Mouse (Mus musculus): Measurements from ENCODE around the gene AU022252. TPM values are rescaled to one million over a fixed set of nuclear protein-coding genes. Genes with fewer than 3 reads are reported as not detected.

AU022252 gene
- polyA plus RNA-seq, 1 experiment from 2014 or later = 25.7 TPM

DNA sequence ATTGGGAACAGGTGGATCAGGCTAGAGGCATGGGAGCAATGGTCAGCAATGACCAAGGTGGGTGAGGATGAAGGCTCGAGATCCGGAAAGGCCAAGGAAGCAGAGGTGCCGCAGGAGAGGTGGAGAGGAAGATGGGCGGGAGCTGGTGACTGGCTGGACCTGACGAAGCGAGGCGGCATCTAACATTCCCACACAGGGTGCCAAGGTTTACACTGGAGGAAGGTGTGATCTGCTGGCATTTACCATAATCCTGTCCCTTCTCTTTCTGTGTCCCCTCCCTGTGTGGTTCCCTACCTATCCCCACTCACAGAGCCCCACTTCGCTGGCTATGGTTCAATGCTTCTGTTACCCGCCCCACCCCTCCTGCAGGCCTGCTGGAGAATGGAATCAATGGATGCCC is 13.4 kb upstream of the AU022252 start:
- Histone ChIP-seq H3K27ac (ENCODE audit: low read length) (no peak overlapping the region), H3K4me1 (ENCODE audit: control insufficient read depth, insufficient read depth, low read length) (peaks cover 6% of the 10 kb centered on the region), H3K4me2 (ENCODE audit: low read depth, low read length) (no peak overlapping the region), H3K4me3 (replicated peaks; ENCODE audit: low read length) (no peak overlapping the region), H3K9ac (ENCODE audit: low read length) (no peak overlapping the region), H3K36me3 (ENCODE audit: control insufficient read depth, insufficient read depth, low read length) (no peaks in the 10 kb centered on the region), H3K9me3 (replicated peaks; ENCODE audit: control insufficient read depth, low read length) (no peaks in the 10 kb centered on the region), H3K27me3 (ENCODE audit: control insufficient read depth, insufficient read depth, low read length) (no peaks in the 10 kb centered on the region)
- 80% methylated on average over 9 of the region's 9 CpGs for WGBS
- no peak for ATAC-seq (ENCODE audit: insufficient read depth, low FRiP score)

DNA sequence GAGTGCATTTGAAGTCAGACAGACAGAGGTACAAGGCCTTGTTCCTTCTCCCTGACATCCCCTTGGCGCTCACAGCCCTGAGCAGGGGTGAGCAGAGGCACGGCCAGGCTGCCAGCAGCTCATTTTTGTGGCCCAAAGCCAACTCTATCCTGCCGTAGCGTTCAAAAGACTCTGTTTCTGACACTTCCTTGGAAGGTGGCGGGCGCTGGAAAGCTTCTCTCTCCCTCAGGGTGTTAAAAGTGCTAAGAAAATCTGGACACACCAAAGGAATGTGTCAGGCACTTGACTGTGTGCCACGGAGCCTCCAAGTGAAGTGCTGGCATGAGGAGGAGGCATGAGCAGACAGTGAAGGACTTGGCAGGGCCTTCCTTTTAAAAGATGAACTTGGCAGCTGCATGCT is 13.0 kb upstream of the AU022252 start:
- no peaks in the 10 kb centered on the region for H3K9me3 ChIP-seq (replicated peaks; ENCODE audit: control insufficient read depth, low read length)
- ATAC-seq (ENCODE audit: insufficient read depth, low FRiP score) = peak; percentile 15; the same call in 1 of the 2 replicates
- H3K4me3 ChIP-seq (replicated peaks; ENCODE audit: low read length) = no peak overlapping the region
- WGBS = 60% methylated on average over 7 of the region's 7 CpGs
- H3K4me2 ChIP-seq (ENCODE audit: low read depth, low read length) = no peak overlapping the region
- no peak overlapping the region for H3K9ac ChIP-seq (ENCODE audit: low read length)
- no peaks in the 10 kb centered on the region for H3K36me3 ChIP-seq (ENCODE audit: control insufficient read depth, insufficient read depth, low read length)
- H3K27me3 ChIP-seq (ENCODE audit: control insufficient read depth, insufficient read depth, low read length) = no peaks in the 10 kb centered on the region
- no peak overlapping the region; the same call in 1 of the 2 replicates for H3K27ac ChIP-seq (ENCODE audit: low read length)
- peaks cover 6% of the 10 kb centered on the region for H3K4me1 ChIP-seq (ENCODE audit: control insufficient read depth, insufficient read depth, low read length)

DNA sequence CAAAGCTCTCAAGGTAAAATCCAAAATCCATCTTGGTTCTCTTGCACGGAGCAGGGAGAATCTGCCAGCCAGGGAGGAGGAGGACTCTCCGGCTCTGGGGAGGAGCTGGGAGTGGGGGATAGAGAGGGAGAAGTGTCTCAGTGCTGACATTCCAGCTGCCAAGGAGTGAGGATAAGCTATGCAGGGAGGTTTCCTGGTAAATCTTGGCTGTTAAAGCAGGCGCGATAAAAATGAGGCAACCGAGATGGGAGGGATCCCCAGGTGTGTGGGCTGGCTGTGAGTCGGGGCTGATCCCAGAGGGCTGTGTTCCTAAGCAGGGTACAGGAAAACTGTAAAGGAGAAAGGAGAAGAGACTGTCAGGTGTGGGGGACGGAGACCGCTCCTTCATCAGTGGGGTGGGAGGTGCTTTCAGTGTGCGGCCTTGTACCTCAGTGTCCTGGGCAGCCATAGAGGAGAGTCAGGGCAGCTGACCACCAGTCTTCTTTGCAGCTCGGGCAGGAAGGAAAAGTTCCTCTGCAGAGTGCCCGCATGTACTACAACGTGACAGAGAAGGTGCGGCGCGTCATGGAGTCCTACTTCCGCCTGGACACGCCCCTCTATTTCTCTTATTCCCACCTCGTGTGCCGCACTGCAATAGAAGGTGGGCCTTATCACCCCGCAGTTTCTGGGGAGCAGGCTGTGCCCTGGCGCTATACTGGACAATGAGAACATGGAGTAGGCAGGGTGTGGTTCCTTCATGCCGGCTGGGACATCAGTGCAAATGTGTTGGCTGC is 12.1 kb upstream of the AU022252 start:
- WGBS = 70% methylated on average over 22 of the region's 22 CpGs
- H3K27ac ChIP-seq (ENCODE audit: low read length) = no peak overlapping the region; the same call in 1 of the 2 replicates
- no peak for ATAC-seq (ENCODE audit: insufficient read depth, low FRiP score)
- peak overlapping the region; percentile 7; the same call in 1 of the 2 replicates for H3K9ac ChIP-seq (ENCODE audit: low read length)
- no peaks in the 10 kb centered on the region for H3K36me3 ChIP-seq (ENCODE audit: control insufficient read depth, insufficient read depth, low read length)
- no peak overlapping the region for H3K4me3 ChIP-seq (replicated peaks; ENCODE audit: low read length)
- H3K9me3 ChIP-seq (replicated peaks; ENCODE audit: control insufficient read depth, low read length) = no peaks in the 10 kb centered on the region
- no peak overlapping the region for H3K4me2 ChIP-seq (ENCODE audit: low read depth, low read length)
- no peaks in the 10 kb centered on the region for H3K27me3 ChIP-seq (ENCODE audit: control insufficient read depth, insufficient read depth, low read length)
- H3K4me1 ChIP-seq (ENCODE audit: control insufficient read depth, insufficient read depth, low read length) = peaks cover 6% of the 10 kb centered on the region

DNA sequence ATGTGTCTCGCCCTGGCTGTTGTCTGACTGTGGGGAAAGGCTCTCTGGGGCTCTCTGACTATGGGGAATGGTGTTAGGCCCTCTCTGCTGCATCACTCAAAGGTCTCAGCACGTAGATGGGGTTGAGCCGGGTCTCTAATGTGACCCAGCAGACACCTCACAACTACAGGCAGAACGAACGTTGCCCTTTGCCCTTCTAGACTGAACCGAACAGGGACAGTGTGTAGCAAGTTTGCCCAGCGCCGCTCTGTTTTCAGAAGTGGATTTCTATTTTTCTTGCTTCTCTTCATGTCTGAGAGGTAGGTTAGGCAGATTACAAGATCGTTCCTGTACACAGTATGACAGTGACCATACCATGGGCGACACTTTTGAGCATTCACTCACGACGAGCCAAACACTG is 10.1 kb upstream of the AU022252 start:
- Histone ChIP-seq H3K36me3 (ENCODE audit: control insufficient read depth, insufficient read depth, low read length) (no peaks in the 10 kb centered on the region), H3K9me3 (replicated peaks; ENCODE audit: control insufficient read depth, low read length) (no peaks in the 10 kb centered on the region), H3K4me3 (replicated peaks; ENCODE audit: low read length) (no peak overlapping the region), H3K4me1 (ENCODE audit: control insufficient read depth, insufficient read depth, low read length) (peaks cover 7% of the 10 kb centered on the region), H3K27me3 (ENCODE audit: control insufficient read depth, insufficient read depth, low read length) (no peaks in the 10 kb centered on the region), H3K4me2 (ENCODE audit: low read depth, low read length) (no peak overlapping the region), H3K27ac (ENCODE audit: low read length) (no peak overlapping the region), H3K9ac (ENCODE audit: low read length) (no peak overlapping the region)
- WGBS = 89% methylated on average over 12 of the region's 12 CpGs
- no peak for ATAC-seq (ENCODE audit: insufficient read depth, low FRiP score)

DNA sequence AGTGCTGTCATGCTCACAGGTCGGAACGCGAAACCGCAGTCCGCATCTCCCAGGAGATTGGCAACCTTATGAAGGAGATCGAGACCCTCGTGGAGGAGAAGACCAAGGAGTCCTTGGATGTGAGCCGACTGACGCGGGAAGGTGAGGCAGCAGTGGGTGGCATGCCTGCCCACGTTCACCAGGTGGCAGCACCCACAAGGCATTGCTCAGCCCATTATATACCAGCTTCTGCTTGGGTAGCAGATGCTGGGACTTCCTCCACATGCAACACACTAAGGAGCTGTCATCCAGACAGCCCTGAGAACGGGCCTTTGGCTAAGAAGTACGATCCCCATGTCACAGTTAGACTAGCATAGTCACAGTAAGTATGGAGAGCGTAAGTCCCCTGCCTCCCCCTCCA is 9.2 kb upstream of the AU022252 start:
- WGBS = 84% methylated on average over 14 of the region's 14 CpGs
- H3K27me3 ChIP-seq (ENCODE audit: control insufficient read depth, insufficient read depth, low read length) = no peaks in the 10 kb centered on the region
- no peak overlapping the region for H3K4me2 ChIP-seq (ENCODE audit: low read depth, low read length)
- no peak overlapping the region for H3K9ac ChIP-seq (ENCODE audit: low read length)
- no peaks in the 10 kb centered on the region for H3K9me3 ChIP-seq (replicated peaks; ENCODE audit: control insufficient read depth, low read length)
- H3K4me1 ChIP-seq (ENCODE audit: control insufficient read depth, insufficient read depth, low read length) = 0 out of 2 replicates have a peak, but pooled peaks cover 5% of the 10 kb centered on the region
- no peak overlapping the region for H3K4me3 ChIP-seq (replicated peaks; ENCODE audit: low read length)
- no peak for ATAC-seq (ENCODE audit: insufficient read depth, low FRiP score)
- H3K36me3 ChIP-seq (ENCODE audit: control insufficient read depth, insufficient read depth, low read length) = no peaks in the 10 kb centered on the region
- H3K27ac ChIP-seq (ENCODE audit: low read length) = no peak overlapping the region

DNA sequence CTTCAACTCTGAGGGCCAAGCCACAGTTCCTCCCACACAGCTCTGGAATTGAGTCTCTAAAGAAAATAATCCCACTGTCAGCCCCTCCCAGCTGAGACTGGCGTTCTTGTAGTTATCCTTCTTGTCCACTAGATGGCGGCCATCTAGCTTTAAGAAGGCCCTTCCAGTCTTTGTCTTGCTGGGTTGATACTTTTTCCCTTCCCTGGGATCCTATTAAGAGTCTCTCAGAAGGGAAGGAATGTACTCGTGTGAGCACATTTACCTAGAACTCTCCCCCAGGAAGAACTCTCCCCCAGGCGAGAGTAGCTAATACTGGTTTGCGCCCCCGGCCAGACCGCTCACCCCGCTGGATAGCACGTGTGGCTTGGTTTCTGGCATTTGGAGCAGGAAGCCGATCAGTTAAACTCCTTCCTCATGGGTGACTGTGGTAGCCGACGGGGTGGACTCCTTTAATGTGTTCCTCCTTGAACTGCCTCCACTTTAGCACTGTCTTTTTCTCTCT is 6.7 kb upstream of the AU022252 start:
- H3K4me2 ChIP-seq (ENCODE audit: low read depth, low read length) = peak overlapping the region; percentile 36; the same call in 1 of the 2 replicates
- 32% methylated on average over 12 of the region's 12 CpGs for WGBS
- no peaks in the 10 kb centered on the region for H3K27me3 ChIP-seq (ENCODE audit: control insufficient read depth, insufficient read depth, low read length)
- no peaks in the 10 kb centered on the region for H3K9me3 ChIP-seq (replicated peaks; ENCODE audit: control insufficient read depth, low read length)
- H3K4me1 ChIP-seq (ENCODE audit: control insufficient read depth, insufficient read depth, low read length) = peaks cover 13% of the 10 kb centered on the region; the same call in 1 of the 2 replicates
- peak overlapping the region; percentile 67 for H3K9ac ChIP-seq (ENCODE audit: low read length)
- peak overlapping the region; percentile 49 for H3K27ac ChIP-seq (ENCODE audit: low read length)
- peak; percentile 67; the same call in 1 of the 2 replicates for ATAC-seq (ENCODE audit: insufficient read depth, low FRiP score)
- no peaks in the 10 kb centered on the region for H3K36me3 ChIP-seq (ENCODE audit: control insufficient read depth, insufficient read depth, low read length)
- peak overlapping the region; percentile 11 for H3K4me3 ChIP-seq (replicated peaks; ENCODE audit: low read length)

DNA sequence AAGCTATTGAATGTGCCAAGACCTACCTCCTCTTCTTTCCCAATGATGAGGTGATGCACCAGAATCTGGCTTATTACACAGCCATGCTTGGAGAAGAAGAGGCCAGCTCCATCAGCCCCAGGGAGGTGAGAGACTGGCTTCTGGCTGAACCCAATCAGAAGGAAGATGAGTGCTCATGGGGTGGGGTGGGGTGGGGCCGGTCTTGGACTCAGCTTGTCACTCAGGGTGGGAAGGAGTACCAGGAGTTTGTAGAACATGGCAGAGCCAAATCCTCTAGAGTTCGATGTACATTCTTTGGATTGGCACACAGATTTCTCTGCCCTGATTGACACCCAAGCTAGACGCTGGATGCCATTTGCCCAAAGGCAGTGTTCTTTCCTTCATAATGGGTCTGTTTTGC is 6.1 kb upstream of the AU022252 start:
- Histone ChIP-seq H3K4me1 (ENCODE audit: control insufficient read depth, insufficient read depth, low read length) (peaks cover 13% of the 10 kb centered on the region; the same call in 1 of the 2 replicates), H3K9me3 (replicated peaks; ENCODE audit: control insufficient read depth, low read length) (no peaks in the 10 kb centered on the region), H3K4me3 (replicated peaks; ENCODE audit: low read length) (no peak overlapping the region), H3K9ac (ENCODE audit: low read length) (no peak overlapping the region), H3K4me2 (ENCODE audit: low read depth, low read length) (no peak overlapping the region), H3K27ac (ENCODE audit: low read length) (peak overlapping the region; percentile 49; the same call in 1 of the 2 replicates), H3K27me3 (ENCODE audit: control insufficient read depth, insufficient read depth, low read length) (no peaks in the 10 kb centered on the region), H3K36me3 (ENCODE audit: control insufficient read depth, insufficient read depth, low read length) (no peaks in the 10 kb centered on the region)
- no peak for ATAC-seq (ENCODE audit: insufficient read depth, low FRiP score)
- WGBS = 68% methylated on average over 3 of the region's 3 CpGs

DNA sequence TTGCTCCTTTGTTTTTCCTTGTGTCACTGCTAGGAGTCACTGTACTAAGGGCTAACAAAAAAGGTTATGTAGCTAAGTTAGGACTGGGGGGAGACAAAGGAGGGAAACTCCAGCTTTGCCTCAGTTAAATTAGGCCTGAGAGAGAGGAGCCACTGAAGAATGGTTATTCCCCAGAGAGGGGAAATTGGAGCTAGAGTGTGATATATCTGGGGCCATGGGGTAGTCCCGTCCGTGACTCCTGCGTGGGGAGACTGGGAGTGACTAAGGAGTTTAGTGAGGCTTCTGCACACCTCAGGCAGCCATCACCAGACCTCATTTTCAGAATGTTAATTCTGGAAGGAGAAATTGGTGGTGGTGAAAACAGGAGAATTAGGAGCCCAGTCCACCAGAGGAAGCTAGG is 1.8 kb upstream of the AU022252 start:
- WGBS = 71% methylated on average over 3 of the region's 3 CpGs
- Histone ChIP-seq H3K4me1 (ENCODE audit: control insufficient read depth, insufficient read depth, low read length) (peaks cover 12% of the 10 kb centered on the region; the same call in 1 of the 2 replicates), H3K27ac (ENCODE audit: low read length) (peak overlapping the region; percentile 76; the same call in 1 of the 2 replicates), H3K27me3 (ENCODE audit: control insufficient read depth, insufficient read depth, low read length) (no peaks in the 10 kb centered on the region), H3K4me2 (ENCODE audit: low read depth, low read length) (peak overlapping the region; percentile 69), H3K4me3 (replicated peaks; ENCODE audit: low read length) (peak overlapping the region; percentile 87), H3K9ac (ENCODE audit: low read length) (peak overlapping the region; percentile 80; the same call in 1 of the 2 replicates), H3K9me3 (replicated peaks; ENCODE audit: control insufficient read depth, low read length) (no peaks in the 10 kb centered on the region), H3K36me3 (ENCODE audit: control insufficient read depth, insufficient read depth, low read length) (no peaks in the 10 kb centered on the region)
- ATAC-seq (ENCODE audit: insufficient read depth, low FRiP score) = no peak

DNA sequence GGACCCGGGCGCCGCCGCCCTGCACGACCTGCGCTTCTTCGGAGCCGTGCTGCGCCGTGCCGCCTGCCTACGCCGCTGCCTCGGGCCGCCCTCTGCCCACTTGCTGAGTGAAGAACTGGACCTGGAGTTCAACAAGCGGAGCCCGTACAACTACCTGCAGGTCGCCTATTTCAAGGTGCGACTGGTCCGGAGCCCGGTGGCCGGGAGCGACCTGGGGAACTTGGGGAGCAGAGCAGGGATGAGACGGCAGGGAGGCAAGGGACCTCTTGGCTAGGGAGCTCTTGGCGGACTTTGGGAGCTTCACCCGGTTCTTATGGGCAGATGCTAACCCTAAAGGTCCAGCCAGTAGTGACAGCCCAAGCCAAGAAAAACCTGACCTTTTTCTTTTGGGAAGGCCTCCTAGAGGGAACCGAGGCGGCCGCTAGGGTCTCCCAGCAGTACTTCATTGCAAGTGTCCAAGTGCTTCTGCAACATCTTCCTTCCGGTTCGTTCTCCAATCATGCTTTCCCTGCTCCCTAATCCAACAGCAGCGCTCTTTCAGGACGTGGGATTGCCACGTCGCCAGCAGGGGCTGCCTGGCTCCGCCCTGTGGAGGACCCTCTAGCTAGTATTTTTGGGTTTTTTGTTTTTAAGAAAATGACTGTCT is 867 bp upstream of the AU022252 start:
- WGBS = under 1% methylated on average over 36 of the region's 36 CpGs
- no peaks in the 10 kb centered on the region for H3K9me3 ChIP-seq (replicated peaks; ENCODE audit: control insufficient read depth, low read length)
- peaks cover 11% of the 10 kb centered on the region; the same call in 1 of the 2 replicates for H3K4me1 ChIP-seq (ENCODE audit: control insufficient read depth, insufficient read depth, low read length)
- peak overlapping the region; percentile 87 for H3K4me3 ChIP-seq (replicated peaks; ENCODE audit: low read length)
- peak overlapping the region; percentile 76 for H3K27ac ChIP-seq (ENCODE audit: low read length)
- H3K36me3 ChIP-seq (ENCODE audit: control insufficient read depth, insufficient read depth, low read length) = no peaks in the 10 kb centered on the region
- H3K27me3 ChIP-seq (ENCODE audit: control insufficient read depth, insufficient read depth, low read length) = no peaks in the 10 kb centered on the region
- H3K4me2 ChIP-seq (ENCODE audit: low read depth, low read length) = peak overlapping the region; percentile 69
- H3K9ac ChIP-seq (ENCODE audit: low read length) = peak overlapping the region; percentile 80
- ATAC-seq (ENCODE audit: insufficient read depth, low FRiP score) = peak; percentile 39
